Mouse (Mus musculus) hindbrain, embryonic 11.5 days (tissue): ENCODE measurements around the gene Fam78b. TPM values are rescaled to one million over a fixed set of nuclear protein-coding genes. Genes with fewer than 3 reads are reported as not detected.
A peak's percentile ranks its signal among the peaks of the same experiment; 100 is the strongest.

Experiments used
- ATAC-seq: fragments of 200-750 bp; cut with Nextera tagmentation; 2 replicates; pipeline ENCODE4 v1.8.0; 2017; ENCODE audit warnings: mild to moderate bottlenecking, moderate TSS enrichment, moderate library complexity; ENCODE audit not compliant: low FRiP score
- DNase-seq: peaks from one replicate; pipeline ENCODE4 v3.0.0-alpha.2; 2015; ENCODE audit warnings: low spot score
- H3K27ac ChIP-seq: fragments of 300-500 bp; sonication (generic); 2 replicates; pipeline ENCODE4 v1.5.1; 2014; ENCODE audit warnings: mild to moderate bottlenecking, low read depth, low read length
- H3K27me3 ChIP-seq: fragments of 300-500 bp; sonication (generic); 2 replicates; pipeline ENCODE4 v1.6.1; 2014; ENCODE audit warnings: mild to moderate bottlenecking, low read length, moderate library complexity, mixed read lengths; ENCODE audit not compliant: control insufficient read depth, insufficient read depth
- H3K36me3 ChIP-seq: fragments of 300-500 bp; sonication (generic); 2 replicates; pipeline ENCODE4 v1.6.1; 2014; ENCODE audit warnings: mild to moderate bottlenecking, low read length, moderate library complexity, mixed read lengths; ENCODE audit not compliant: control insufficient read depth, insufficient read depth
- H3K4me1 ChIP-seq: fragments of 300-500 bp; sonication (generic); replicated peaks from 2 replicates; pipeline ENCODE4 v1.6.1; 2014; ENCODE audit warnings: low read length, mixed read lengths; ENCODE audit not compliant: control insufficient read depth, insufficient read depth
- H3K4me2 ChIP-seq: fragments of 300-500 bp; sonication (generic); replicated peaks from 2 replicates; pipeline ENCODE4 v1.6.1; 2014; ENCODE audit warnings: mild to moderate bottlenecking, low read depth, low read length
- H3K4me3 ChIP-seq: fragments of 300-500 bp; sonication (generic); 2 replicates; pipeline ENCODE4 v1.5.1; 2014; ENCODE audit warnings: low read depth, low read length
- H3K9ac ChIP-seq: fragments of 300-500 bp; sonication (generic); 2 replicates; pipeline ENCODE4 v1.6.1; 2014; ENCODE audit warnings: low read depth, low read length
- H3K9me3 ChIP-seq: fragments of 300-500 bp; sonication (generic); 2 replicates; pipeline ENCODE4 v1.6.1; 2016; ENCODE audit warnings: low read length; ENCODE audit not compliant: control insufficient read depth
- WGBS: fragments of 180-500 bp; shearing (Covaris S2); extraction: QIAGEN DNeasy Blood & Tissue Kit; methylation state at CpG from one replicate; pipeline ENCODE4 v1.1.7; 2014; 5-methylcytosine and 5-hydroxymethylcytosine counted together
- polyA plus RNA-seq: library from polyadenylated mRNA; unstranded; fragments of >200 nt; fragmentation: Nextera tagmentation; extraction: Ambion mirVana; gene quantifications from 2 replicates; pipeline ENCODE4 v1.2.1, GENCODE M21; 2014

Gene Fam78b
- polyA plus RNA-seq = 9.3 and 11.0 TPM in 2 replicates

- H3K36me3 ChIP-seq = no peaks in the 10 kb centered on the region
- DNase-seq (peak; percentile 72), ATAC-seq (peak; percentile 75)
- no peaks in the 10 kb centered on the region; the same call in none of the 2 replicates for H3K4me1 ChIP-seq
- H3K4me2 ChIP-seq = peak within 1 kb of the TSS; percentile 93
- H3K4me3 ChIP-seq = peak within 1 kb of the TSS; percentile 86
- peak within 1 kb of the TSS; percentile 92 for H3K27ac ChIP-seq
- WGBS = 0% methylated on average over 38 of the region's 85 CpGs
- H3K9ac ChIP-seq = peak within 1 kb of the TSS; percentile 91
- peaks cover 4% of the 10 kb centered on the region; the same call in 1 of the 2 replicates for H3K27me3 ChIP-seq
- H3K9me3 ChIP-seq = no peaks in the 10 kb centered on the region
Measured at GRCm38 (mm10) chr1:167001174-167001843, at the start of gene Fam78b. Gene Fam78b (plus strand): TSS chr1:167001417.

GRCm38 (mm10) chr1:166964508-166964907 is 36.7 kb upstream of the Fam78b start:
- DNase-seq (peak; percentile 62), ATAC-seq (no peak)
- Histone ChIP-seq H3K9me3 (no peaks in the 10 kb centered on the region), H3K4me3 (no peak overlapping the region), H3K27me3 (no peaks in the 10 kb centered on the region), H3K4me2 (no peak overlapping the region), H3K27ac (no peak overlapping the region), H3K4me1 (no peaks in the 10 kb centered on the region), H3K36me3 (no peaks in the 10 kb centered on the region), H3K9ac (no peak overlapping the region)
- WGBS = 37% methylated on average over 10 of the region's 10 CpGs

- Histone ChIP-seq H3K27ac (no peak overlapping the region), H3K27me3 (no peaks in the 10 kb centered on the region), H3K4me2 (no peak overlapping the region), H3K4me3 (no peak overlapping the region), H3K9me3 (no peaks in the 10 kb centered on the region), H3K36me3 (no peaks in the 10 kb centered on the region), H3K4me1 (no peaks in the 10 kb centered on the region), H3K9ac (no peak overlapping the region)
- no peak for ATAC-seq
- 84% methylated on average over 5 of the region's 5 CpGs for WGBS
- DNase-seq = no peak
Measured at GRCm38 (mm10) chr1:166968271-166968670, 32.9 kb upstream of the Fam78b start.

GRCm38 (mm10) chr1:166973731-166974130 is 27.5 kb upstream of the Fam78b start:
- no peak for DNase-seq
- Histone ChIP-seq H3K9ac (no peak overlapping the region), H3K27me3 (no peaks in the 10 kb centered on the region), H3K4me2 (no peak overlapping the region), H3K36me3 (no peaks in the 10 kb centered on the region), H3K4me1 (no peaks in the 10 kb centered on the region), H3K9me3 (no peaks in the 10 kb centered on the region), H3K27ac (no peak overlapping the region), H3K4me3 (no peak overlapping the region)
- no peak for ATAC-seq
- WGBS = 88% methylated on average over 3 of the region's 3 CpGs

- H3K9me3 ChIP-seq = no peaks in the 10 kb centered on the region
- WGBS = 76% methylated on average over 5 of the region's 5 CpGs
- no peak overlapping the region for H3K9ac ChIP-seq
- DNase-seq = no peak
- no peak overlapping the region for H3K4me3 ChIP-seq
- H3K36me3 ChIP-seq = no peaks in the 10 kb centered on the region
- no peak overlapping the region for H3K27ac ChIP-seq
- ATAC-seq = no peak
- H3K27me3 ChIP-seq = no peaks in the 10 kb centered on the region
- no peaks in the 10 kb centered on the region for H3K4me1 ChIP-seq
- no peak overlapping the region for H3K4me2 ChIP-seq
Measured at GRCm38 (mm10) chr1:166978611-166979010, 22.6 kb upstream of the Fam78b start.

- 69% methylated on average over 5 of the region's 5 CpGs for WGBS
- no peak for DNase-seq
Measured at GRCm38 (mm10) chr1:166994266-166994665, 7.0 kb upstream of the Fam78b start.

GRCm38 (mm10) chr1:166996250-166996649 is 5.0 kb upstream of the Fam78b start:
- no peak overlapping the region for H3K9ac ChIP-seq
- no peaks in the 10 kb centered on the region for H3K27me3 ChIP-seq
- no peak overlapping the region for H3K4me3 ChIP-seq
- no peaks in the 10 kb centered on the region for H3K9me3 ChIP-seq
- ATAC-seq (no peak), DNase-seq (no peak)
- WGBS = 89% methylated on average over 8 of the region's 8 CpGs
- H3K27ac ChIP-seq = no peak overlapping the region
- H3K4me1 ChIP-seq = no peaks in the 10 kb centered on the region
- H3K4me2 ChIP-seq = no peak overlapping the region
- no peaks in the 10 kb centered on the region for H3K36me3 ChIP-seq

More at GRCm38 (mm10) chr1:166994266-166994665, 7.0 kb upstream of the Fam78b start:
- Histone ChIP-seq H3K4me1 (no peaks in the 10 kb centered on the region), H3K27me3 (no peaks in the 10 kb centered on the region), H3K36me3 (no peaks in the 10 kb centered on the region), H3K27ac (no peak overlapping the region), H3K9me3 (no peaks in the 10 kb centered on the region), H3K4me2 (no peak overlapping the region), H3K9ac (no peak overlapping the region), H3K4me3 (no peak overlapping the region)
- no peak for ATAC-seq

- DNase-seq (no peak), ATAC-seq (no peak)
- H3K36me3 ChIP-seq = no peaks in the 10 kb centered on the region
- H3K4me3 ChIP-seq = no peak overlapping the region
- H3K4me1 ChIP-seq = no peaks in the 10 kb centered on the region; the same call in 1 of the 2 replicates
- H3K27me3 ChIP-seq = no peaks in the 10 kb centered on the region
- H3K9ac ChIP-seq = no peak overlapping the region
- no peak overlapping the region for H3K27ac ChIP-seq
- no peaks in the 10 kb centered on the region for H3K9me3 ChIP-seq
- no peak overlapping the region for H3K4me2 ChIP-seq
- 79% methylated on average over 7 of the region's 7 CpGs for WGBS
Measured at GRCm38 (mm10) chr1:166996811-166997210, 4.4 kb upstream of the Fam78b start.
